Mouse (Mus musculus): ENCODE measurements at regions not wholly inside any gene's neighbourhood (a gene's known extent, or its start where the extent isn't known, plus 50 kb on each side); places are given as distances from the start of the nearest gene placed in this dataset.

DNA sequence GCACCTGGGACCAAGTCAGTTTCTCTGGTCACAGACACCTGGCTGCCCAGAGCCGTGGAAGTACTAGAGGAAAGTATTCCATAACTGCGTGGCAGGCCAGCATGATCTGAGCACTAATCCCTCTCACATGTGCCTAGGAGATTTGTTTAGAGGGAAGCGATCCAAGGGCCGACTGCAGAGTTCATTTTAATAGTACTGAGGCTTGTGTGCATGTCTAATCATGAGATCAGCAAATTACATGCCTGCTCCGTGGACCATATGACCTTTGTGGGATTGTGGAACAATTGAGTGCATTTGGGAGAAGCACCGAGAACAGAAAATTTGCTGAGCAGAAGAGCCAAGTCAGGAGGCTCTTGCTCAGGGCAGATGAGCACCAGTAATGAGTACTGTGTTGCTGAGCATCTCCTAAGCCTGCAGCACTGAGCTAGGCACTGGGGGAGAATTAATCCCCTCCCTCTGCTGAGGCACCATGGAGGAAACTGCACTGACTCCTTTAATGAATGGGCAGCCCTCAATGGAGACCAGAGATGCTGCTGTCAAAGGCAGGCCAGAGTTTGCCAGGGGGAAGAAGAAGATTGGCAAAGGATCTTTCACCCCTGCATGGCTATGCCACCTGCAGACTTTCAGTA, 445.1 kb upstream of the Meis1 start:
- Histone ChIP-seq H3K4me2 (no peak overlapping the region), H3K4me1 (replicated peaks) (no peaks in the 10 kb centered on the region), H3K36me3 (no peaks in the 10 kb centered on the region), H3K4me3 (no peak overlapping the region), H3K9ac (no peak overlapping the region), H3K27ac (no peak overlapping the region), H3K27me3 (no peaks in the 10 kb centered on the region), H3K9me3 (no peaks in the 10 kb centered on the region)
- WGBS, result 68% methylated on average over 6 of the region's 6 CpGs
- ATAC-seq (ENCODE audit: low FRiP score), result no peak

DNA sequence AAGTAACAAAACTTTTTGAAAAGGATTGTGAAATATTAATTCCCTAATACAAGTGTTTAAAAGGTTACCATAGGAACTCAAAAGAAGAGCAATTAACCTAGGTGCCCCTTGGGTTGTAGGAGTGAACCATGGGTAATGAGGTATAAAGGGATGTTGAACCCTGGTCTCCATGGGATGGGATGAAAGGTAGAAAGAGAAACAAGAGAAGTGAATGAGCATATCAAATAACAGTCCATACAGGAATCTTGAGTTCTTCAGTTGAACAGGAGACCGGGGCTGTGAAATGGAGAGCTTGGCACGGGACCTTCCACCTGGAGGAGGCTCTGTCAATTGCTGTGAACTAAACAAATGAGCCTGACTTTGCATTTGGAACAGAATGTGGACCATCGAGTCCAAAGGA, 449.6 kb upstream of the Meis1 start:
- Histone ChIP-seq H3K27me3 (no peaks in the 10 kb centered on the region), H3K27ac (no peak overlapping the region), H3K36me3 (no peaks in the 10 kb centered on the region), H3K9ac (no peak overlapping the region), H3K4me3 (no peak overlapping the region), H3K4me2 (no peak overlapping the region), H3K9me3 (no peaks in the 10 kb centered on the region), H3K4me1 (replicated peaks) (no peaks in the 10 kb centered on the region)
- WGBS, result 87% methylated on average over 3 of the region's 3 CpGs
- ATAC-seq (ENCODE audit: low FRiP score), result no peak

DNA sequence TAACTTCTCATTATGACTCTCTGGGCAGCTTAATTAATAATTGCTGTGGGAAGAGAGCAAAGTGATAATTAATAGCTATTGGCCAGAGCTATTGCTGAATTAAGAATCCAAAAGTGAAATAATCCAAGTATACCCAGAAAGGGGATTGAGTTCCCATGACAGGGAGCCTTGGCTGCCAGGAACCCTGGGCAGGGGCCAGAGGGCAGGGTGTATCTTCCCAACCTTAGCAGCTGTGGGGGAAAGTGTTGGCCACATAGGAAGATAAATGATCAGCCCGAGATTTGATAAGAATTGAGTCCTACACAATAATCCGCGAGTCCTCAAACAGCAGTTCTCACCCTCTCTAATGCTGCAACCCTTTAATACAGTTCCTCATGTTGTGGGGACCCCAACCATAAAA, 450.0 kb upstream of the Meis1 start:
- no peaks in the 10 kb centered on the region for H3K9me3 ChIP-seq
- H3K4me3 ChIP-seq, result no peak overlapping the region
- no peaks in the 10 kb centered on the region for H3K27me3 ChIP-seq
- 96% methylated on average over 3 of the region's 3 CpGs for WGBS
- H3K4me1 ChIP-seq (replicated peaks), result no peaks in the 10 kb centered on the region
- no peak for ATAC-seq (ENCODE audit: low FRiP score)
- H3K27ac ChIP-seq, result no peak overlapping the region
- H3K4me2 ChIP-seq, result no peak overlapping the region
- no peaks in the 10 kb centered on the region for H3K36me3 ChIP-seq
- no peak overlapping the region for H3K9ac ChIP-seq

DNA sequence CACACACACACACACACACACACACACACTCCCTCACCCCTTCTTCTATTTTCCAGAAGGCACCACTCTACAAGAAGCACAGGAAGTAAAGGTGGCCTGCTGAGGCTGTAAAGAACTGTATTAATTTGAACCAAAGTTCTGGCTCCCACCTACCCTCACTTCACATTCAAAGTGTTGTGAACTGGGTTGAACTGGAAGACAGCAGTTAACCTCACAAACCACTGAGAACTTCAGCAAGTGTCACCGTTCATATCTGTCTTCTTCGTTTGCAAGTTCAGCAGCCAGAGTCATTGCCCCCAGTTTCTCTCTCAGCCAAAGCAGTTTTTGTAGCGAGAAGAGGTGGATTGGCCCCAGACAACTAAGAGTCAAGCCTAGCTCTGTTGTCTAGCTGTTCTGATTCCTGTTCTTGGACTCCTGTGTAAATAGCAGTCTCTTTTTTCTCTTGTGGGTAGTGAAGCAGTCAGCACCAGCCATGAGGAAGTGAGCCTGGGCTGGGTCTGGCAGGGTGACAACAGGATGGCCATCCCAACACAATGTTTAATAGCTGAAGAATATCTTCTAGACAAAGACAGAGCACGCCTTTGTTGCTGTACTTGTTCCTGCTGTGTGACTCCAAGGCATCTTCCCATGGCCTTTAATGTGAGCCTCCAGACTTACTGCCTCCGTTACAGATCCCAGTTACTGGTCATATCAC, 452.0 kb upstream of the Meis1 start:
- no peaks in the 10 kb centered on the region for H3K9me3 ChIP-seq
- no peak overlapping the region for H3K27ac ChIP-seq
- H3K9ac ChIP-seq, result no peak overlapping the region
- H3K4me3 ChIP-seq, result no peak overlapping the region
- no peaks in the 10 kb centered on the region for H3K27me3 ChIP-seq
- no peak for ATAC-seq (ENCODE audit: low FRiP score)
- WGBS, result 90% methylated on average over 5 of the region's 5 CpGs
- H3K4me1 ChIP-seq (replicated peaks), result peaks cover 11% of the 10 kb centered on the region
- no peak overlapping the region for H3K4me2 ChIP-seq
- no peaks in the 10 kb centered on the region for H3K36me3 ChIP-seq

DNA sequence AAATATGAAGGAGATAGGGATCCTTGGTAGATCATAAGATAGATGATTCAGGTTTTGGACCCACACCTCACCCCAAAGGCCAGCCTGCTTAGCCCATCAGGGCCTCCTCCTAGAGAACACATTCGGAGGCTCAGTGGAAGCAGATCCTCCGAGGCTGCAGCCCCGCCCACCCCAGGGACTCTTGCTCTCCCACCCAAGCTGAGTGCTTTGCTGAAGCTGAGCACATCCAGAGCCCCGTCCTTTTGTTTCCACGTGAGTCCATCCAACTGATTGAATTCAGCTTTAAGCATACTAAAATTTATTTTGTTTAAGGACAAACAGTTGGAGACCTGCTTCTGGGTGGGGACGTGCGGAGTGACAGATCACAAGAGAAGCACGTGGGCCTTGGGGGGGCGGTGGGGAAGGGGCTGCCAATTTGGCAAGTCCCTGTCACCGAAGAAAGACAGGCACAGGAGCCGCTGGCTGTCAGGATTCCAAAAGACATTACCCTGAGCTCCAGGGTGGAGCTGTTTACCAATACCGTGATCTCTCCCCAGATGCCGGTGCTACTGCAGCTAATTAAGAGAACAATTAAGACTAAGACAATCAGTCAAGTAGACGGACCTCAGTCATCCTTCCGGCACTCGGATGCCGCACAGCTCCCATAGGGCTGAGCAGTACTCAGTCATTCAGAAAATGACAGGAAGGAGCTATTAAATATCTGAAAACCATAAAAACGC, 448.9 kb upstream of the Spred2 start:
- WGBS, result 15% methylated on average over 18 of the region's 18 CpGs
- H3K4me3 ChIP-seq, result peak overlapping the region; percentile 15
- H3K27me3 ChIP-seq, result no peaks in the 10 kb centered on the region
- peak overlapping the region; percentile 55; the same call in 1 of the 2 replicates for H3K9ac ChIP-seq
- H3K4me1 ChIP-seq (replicated peaks), result peaks cover 12% of the 10 kb centered on the region
- ATAC-seq (ENCODE audit: low FRiP score), result peak; percentile 83
- peak overlapping the region; percentile 52 for H3K27ac ChIP-seq
- H3K36me3 ChIP-seq, result no peaks in the 10 kb centered on the region
- peak overlapping the region; percentile 48 for H3K4me2 ChIP-seq
- H3K9me3 ChIP-seq, result no peaks in the 10 kb centered on the region

DNA sequence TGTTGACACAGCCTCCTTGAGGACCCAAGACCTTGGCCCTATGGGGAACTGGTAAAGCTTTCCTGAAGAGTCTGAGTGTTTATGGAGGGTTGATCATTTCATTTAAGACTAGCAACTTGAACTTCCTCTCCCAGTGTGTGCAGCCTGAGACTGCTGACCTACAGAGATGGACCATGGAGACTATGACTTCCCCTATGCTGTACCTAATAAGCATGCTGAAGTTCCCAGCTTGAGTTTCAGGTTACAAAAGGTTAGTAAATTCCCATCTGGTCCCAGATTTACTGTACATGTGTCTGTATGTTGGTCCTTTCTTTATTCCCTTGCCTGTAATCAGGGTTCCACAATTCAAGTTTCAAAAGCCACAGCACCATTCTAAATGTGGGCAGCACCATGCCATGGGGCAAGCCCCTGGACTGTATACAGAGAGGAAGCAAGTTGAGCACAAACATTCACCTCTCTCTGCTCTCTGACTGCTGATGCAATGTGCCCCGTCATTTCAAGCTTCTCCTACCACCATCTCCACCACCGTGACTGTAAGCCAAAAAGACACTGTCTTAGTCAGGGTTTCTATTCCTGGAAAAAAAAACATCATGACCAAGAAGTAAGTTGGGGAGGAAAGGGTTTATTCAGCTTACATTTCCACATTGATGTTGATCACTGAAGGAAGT, 431.0 kb upstream of the Spred2 start:
- Histone ChIP-seq H3K4me2 (no peak overlapping the region), H3K9me3 (no peaks in the 10 kb centered on the region), H3K4me1 (replicated peaks) (no peaks in the 10 kb centered on the region), H3K9ac (no peak overlapping the region), H3K27ac (no peak overlapping the region), H3K36me3 (no peaks in the 10 kb centered on the region), H3K4me3 (no peak overlapping the region), H3K27me3 (no peaks in the 10 kb centered on the region)
- WGBS, result 97% methylated on average over 2 of the region's 2 CpGs
- no peak for ATAC-seq (ENCODE audit: low FRiP score)

DNA sequence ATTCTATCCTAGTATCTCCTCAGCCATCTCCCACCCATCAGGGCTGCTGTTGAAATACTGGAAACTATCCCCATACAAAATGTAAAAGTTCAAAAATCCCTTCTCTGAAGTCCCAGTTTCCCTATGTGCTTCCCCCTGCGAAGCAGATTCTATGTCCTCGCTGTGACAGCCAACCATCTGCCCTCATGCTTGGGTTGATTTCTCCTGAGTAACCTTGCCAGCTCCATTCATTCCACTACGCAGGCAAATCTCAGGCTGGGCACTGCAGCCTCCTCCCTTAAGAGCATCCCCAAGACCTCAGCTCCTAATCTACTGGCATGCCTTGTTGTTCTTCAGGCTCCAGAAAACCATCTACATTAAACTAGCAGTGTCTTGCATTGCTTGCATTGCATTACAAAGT, 402.5 kb upstream of the Spred2 start:
- WGBS, result 84% methylated on average over 3 of the region's 3 CpGs
- Histone ChIP-seq H3K36me3 (no peaks in the 10 kb centered on the region), H3K4me1 (replicated peaks) (peaks cover 11% of the 10 kb centered on the region), H3K9ac (no peak overlapping the region), H3K27me3 (no peaks in the 10 kb centered on the region), H3K27ac (no peak overlapping the region), H3K4me3 (no peak overlapping the region), H3K9me3 (no peaks in the 10 kb centered on the region), H3K4me2 (no peak overlapping the region)
- ATAC-seq (ENCODE audit: low FRiP score), result no peak

DNA sequence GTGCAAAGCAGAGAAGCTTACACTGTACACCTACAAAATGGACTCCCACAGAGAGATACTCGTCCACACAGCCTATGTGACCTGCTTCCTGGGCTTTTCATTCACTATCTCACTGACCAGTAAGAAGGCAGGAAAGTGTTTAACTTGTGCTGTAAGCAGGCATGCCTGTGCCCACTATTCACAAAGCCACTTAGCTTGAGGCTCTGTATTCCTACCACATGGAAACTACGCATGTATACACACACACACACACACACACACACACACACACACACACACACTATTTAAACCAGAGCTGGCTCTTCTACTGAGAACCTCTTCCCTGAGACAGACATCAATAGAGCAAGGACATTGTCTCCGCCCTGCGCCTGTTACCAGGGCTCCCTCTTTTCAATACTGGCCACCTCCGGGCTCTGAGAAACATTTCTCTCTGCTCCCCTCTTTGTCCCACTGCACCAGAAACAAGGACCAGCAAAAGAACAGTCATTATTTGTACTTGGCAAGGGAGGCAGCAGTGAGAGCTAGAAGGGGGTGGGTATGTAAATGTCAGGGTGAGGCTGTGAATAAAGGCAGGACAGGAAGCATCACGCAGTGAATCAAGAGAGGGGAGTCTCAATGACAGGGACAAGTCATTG, 400.2 kb upstream of the Spred2 start:
- peaks cover 15% of the 10 kb centered on the region for H3K4me1 ChIP-seq (replicated peaks)
- no peak overlapping the region for H3K9ac ChIP-seq
- H3K4me2 ChIP-seq, result no peak overlapping the region
- peak; percentile 95 for ATAC-seq (ENCODE audit: low FRiP score)
- H3K27me3 ChIP-seq, result no peaks in the 10 kb centered on the region
- H3K36me3 ChIP-seq, result no peaks in the 10 kb centered on the region
- no peak overlapping the region for H3K4me3 ChIP-seq
- peak overlapping the region; percentile 48 for H3K27ac ChIP-seq
- WGBS, result 16% methylated on average over 6 of the region's 6 CpGs
- H3K9me3 ChIP-seq, result no peaks in the 10 kb centered on the region

DNA sequence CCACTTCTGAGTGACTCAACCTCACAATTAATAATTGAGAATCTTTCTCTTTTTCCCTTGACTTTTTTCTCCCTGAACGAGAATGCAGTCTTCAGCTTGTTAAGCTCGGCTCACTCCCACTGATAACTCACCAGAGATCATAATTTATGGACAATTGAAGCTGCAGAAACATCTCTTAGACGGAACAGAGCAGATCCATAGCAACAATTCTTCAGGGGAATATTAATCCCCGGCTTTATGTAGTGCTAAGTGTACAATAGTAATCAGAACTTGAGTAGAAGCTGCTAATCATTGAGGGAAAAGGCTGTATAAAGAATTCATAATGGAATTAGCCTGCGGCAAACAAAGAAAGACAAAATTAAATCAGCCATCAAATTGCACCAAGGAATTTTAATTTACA, 395.0 kb upstream of the Spred2 start:
- no peaks in the 10 kb centered on the region for H3K9me3 ChIP-seq
- 20% methylated on average over 5 of the region's 5 CpGs for WGBS
- no peaks in the 10 kb centered on the region for H3K27me3 ChIP-seq
- ATAC-seq (ENCODE audit: low FRiP score), result peak; percentile 34
- no peaks in the 10 kb centered on the region for H3K36me3 ChIP-seq
- peak overlapping the region; percentile 36; the same call in 1 of the 2 replicates for H3K27ac ChIP-seq
- no peak overlapping the region for H3K4me3 ChIP-seq
- no peak overlapping the region for H3K9ac ChIP-seq
- no peak overlapping the region for H3K4me2 ChIP-seq
- H3K4me1 ChIP-seq (replicated peaks), result peaks cover 35% of the 10 kb centered on the region

DNA sequence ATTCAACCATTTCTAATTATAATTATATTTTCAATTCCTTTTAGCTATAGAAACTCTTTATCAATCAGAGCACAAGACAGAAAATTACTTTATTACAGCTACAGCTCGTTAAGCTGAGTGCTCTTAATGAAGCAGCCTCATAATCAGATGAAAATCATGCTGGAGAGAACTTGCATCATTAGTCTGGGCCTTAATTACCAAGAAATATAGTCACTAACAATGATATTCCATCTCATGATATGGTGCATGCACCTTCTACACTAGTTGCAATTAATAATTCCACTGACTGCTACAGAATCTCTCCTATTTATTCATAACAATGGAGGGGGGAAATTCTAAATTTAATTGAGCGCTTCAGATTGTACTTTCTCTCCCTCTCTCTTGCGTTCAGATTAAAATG, 393.5 kb upstream of the Spred2 start:
- no peak overlapping the region for H3K9ac ChIP-seq
- peak; percentile 34; the same call in 1 of the 2 replicates for ATAC-seq (ENCODE audit: low FRiP score)
- WGBS, result 32% methylated on average over 3 of the region's 3 CpGs
- no peaks in the 10 kb centered on the region for H3K9me3 ChIP-seq
- H3K4me1 ChIP-seq (replicated peaks), result peaks cover 33% of the 10 kb centered on the region
- no peaks in the 10 kb centered on the region for H3K27me3 ChIP-seq
- H3K4me3 ChIP-seq, result no peak overlapping the region
- no peak overlapping the region for H3K27ac ChIP-seq
- peak overlapping the region; percentile 46 for H3K4me2 ChIP-seq
- H3K36me3 ChIP-seq, result no peaks in the 10 kb centered on the region

DNA sequence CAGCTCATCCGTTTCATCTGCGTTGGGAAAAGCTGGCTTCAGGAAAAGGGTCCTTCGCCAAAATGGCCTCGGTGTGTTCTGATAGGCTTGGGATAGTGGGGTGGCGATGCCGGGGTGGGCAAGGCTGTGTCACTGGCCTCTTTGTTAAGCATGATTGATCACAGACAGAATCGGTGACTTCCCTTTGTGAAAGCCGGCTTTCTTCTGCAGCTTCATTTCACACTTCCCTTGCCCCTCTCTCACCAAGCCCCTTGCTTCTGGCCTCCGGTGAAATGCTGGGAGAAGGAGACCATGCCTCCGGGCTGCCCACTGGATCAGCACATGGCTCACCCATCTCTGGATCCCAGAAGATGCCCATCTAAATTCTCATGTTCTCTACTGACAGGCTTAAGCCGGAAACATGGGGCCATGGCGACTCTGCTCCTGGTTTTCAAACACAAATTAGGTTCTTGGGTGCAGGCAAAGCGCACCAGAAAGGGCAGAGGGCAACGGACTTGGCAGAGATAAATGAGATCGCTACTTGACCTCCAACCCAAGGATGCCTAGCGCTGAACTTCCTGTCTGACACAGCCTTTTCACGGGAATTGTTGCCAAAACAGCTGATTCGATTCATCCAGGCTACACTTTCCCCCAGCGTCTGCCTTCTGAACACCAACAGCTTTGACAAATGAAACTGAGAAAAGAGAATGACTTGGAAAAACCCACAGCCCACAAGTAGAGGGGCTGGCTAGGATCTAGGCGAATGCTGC, 392.7 kb upstream of the Spred2 start:
- Histone ChIP-seq H3K4me2 (peak overlapping the region; percentile 46), H3K4me1 (replicated peaks) (peaks cover 33% of the 10 kb centered on the region), H3K9me3 (no peaks in the 10 kb centered on the region), H3K36me3 (no peaks in the 10 kb centered on the region), H3K27ac (peak overlapping the region; percentile 84), H3K27me3 (no peaks in the 10 kb centered on the region), H3K4me3 (peak overlapping the region; percentile 12; the same call in 1 of the 2 replicates), H3K9ac (peak overlapping the region; percentile 65)
- 7% methylated on average over 20 of the region's 20 CpGs for WGBS
- ATAC-seq (ENCODE audit: low FRiP score), result peak; percentile 76
